Mouse (Mus musculus): ENCODE measurements at regions not wholly inside any gene's neighbourhood (a gene's known extent, or its start where the extent isn't known, plus 50 kb on each side); places are given as distances from the start of the nearest gene placed in this dataset.

- TF ChIP-seq GATA1 (IDR thresholded peaks at IDR 0.05; ENCODE audit: low read length) (no peak), TAL1 (IDR thresholded peaks at IDR 0.05; ENCODE audit: low read length) (no peak)
Measured at GRCm38 (mm10) chr13:44300611-44301010, 428.7 kb upstream of the Jarid2 start.

Measured in erythroblast, embryonic 14.5 days (primary cell).